ENCODE assay signal across 23 mouse cellular contexts in the genomic region with DNA sequence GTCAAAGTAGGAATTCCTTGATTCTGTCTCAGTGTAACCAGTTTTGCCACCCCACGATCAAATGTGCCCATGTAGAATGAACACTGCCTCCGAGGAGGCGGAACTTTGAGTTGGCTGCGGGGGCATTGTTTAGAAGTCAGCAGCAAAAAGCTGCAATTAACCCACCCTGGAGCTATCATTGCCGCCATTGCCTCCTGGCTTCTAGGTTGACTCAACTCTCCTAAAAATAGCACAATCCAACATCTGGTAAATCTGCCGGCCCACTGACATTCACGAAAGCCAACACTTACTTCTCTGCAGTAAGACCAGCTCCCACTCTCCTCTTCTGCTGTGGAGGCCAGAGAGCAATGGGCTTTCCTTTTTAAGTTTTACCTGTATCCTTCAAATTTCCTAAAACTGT. TPM values are rescaled to one million over a fixed set of nuclear protein-coding genes. Genes with fewer than 3 reads are reported as not detected.
"Had no signal": no experiment of that assay in that cellular context is flagged by ENCODE, and none has a peak within 500 bp of the region (broad histone marks: within the 10 kb centered on the region; RNA-seq: fewer than 3 reads in every experiment).

No protein-coding gene starts in this region.

- H3K4me3 ChIP-seq: kidney, embryonic 15.5 days; left cerebral cortex, adult 2 months; limb, embryonic 12.5 days; limb, embryonic 15.5 days; liver, embryonic 15.5 days; lung, embryonic 15.5 days; megakaryocyte, embryonic 14.5 days; midbrain, embryonic 13.5 days had no signal

- H3K4me2 ChIP-seq: kidney, embryonic 15.5 days; limb, embryonic 12.5 days; limb, embryonic 15.5 days; liver, embryonic 11.5 days; liver, embryonic 15.5 days; lung, embryonic 15.5 days; midbrain, embryonic 13.5 days had no signal

- ATAC-seq: intestine, postnatal 0 days; midbrain, embryonic 13.5 days; midbrain, embryonic 16.5 days had no signal

- H3K36me3 ChIP-seq: kidney, embryonic 15.5 days; limb, embryonic 12.5 days; limb, embryonic 15.5 days; liver, embryonic 15.5 days; lung, embryonic 15.5 days; midbrain, embryonic 13.5 days had no signal

- DNase-seq: kidney, adult 8-10 months; kidney, postnatal 10 days; kidney, postnatal 36 days; layer of hippocampus, postnatal 36 days; left cerebral cortex, postnatal 4 days; lung, adult 18-20 months; lung, postnatal 10 days; lung, postnatal 36 days; thymus, adult 2 months; thymus, postnatal 14 days; thymus, postnatal 4 days had no signal

- H3K4me1 ChIP-seq: kidney, embryonic 15.5 days; limb, embryonic 12.5 days; limb, embryonic 15.5 days; liver, embryonic 15.5 days; lung, embryonic 15.5 days; megakaryocyte, embryonic 14.5 days; midbrain, embryonic 13.5 days had no signal

- H3K9ac ChIP-seq: kidney, embryonic 15.5 days; limb, embryonic 12.5 days; limb, embryonic 15.5 days; liver, embryonic 15.5 days; lung, embryonic 15.5 days; midbrain, embryonic 13.5 days had no signal

- H3K9me3 ChIP-seq: kidney, embryonic 15.5 days; limb, embryonic 12.5 days; limb, embryonic 15.5 days; liver, embryonic 15.5 days; lung, embryonic 15.5 days; megakaryocyte, embryonic 14.5 days; midbrain, embryonic 13.5 days had no signal

- H3K27me3 ChIP-seq: kidney, embryonic 15.5 days; limb, embryonic 12.5 days; limb, embryonic 15.5 days; liver, embryonic 15.5 days; lung, embryonic 15.5 days; midbrain, embryonic 13.5 days had no signal

- H3K27ac ChIP-seq: kidney, embryonic 15.5 days; left cerebral cortex, adult 2 months; limb, embryonic 12.5 days; limb, embryonic 15.5 days; liver, embryonic 15.5 days; lung, embryonic 15.5 days; midbrain, embryonic 13.5 days had no signal

RNA-seq across cellular contexts. Expression of a gene that starts 35.8 kb away (rescaled TPM):
- total RNA-seq: monocyte, adult 5-6 weeks had no signal
